Mouse (Mus musculus) testis, adult 2 months (tissue): ENCODE data around the gene Cntn2. TPM values are rescaled to one million over a fixed set of nuclear protein-coding genes. Genes with fewer than 3 reads are reported as not detected.

ENCODE experiments used
- H3K27ac ChIP-seq: fragments of 200-500 bp; 2 replicates; pipeline ENCODE4 v1.5.1; 2012; ENCODE audit warnings: low read depth, low read length; ENCODE audit not compliant: control insufficient read depth, insufficient read depth
- H3K27me3 ChIP-seq: fragments of 200-500 bp; 2 replicates; pipeline ENCODE4 v1.6.1; 2012; ENCODE audit warnings: mild to moderate bottlenecking, low read length, moderate library complexity; ENCODE audit not compliant: control insufficient read depth, insufficient read depth
- H3K36me3 ChIP-seq: fragments of 200-500 bp; 2 replicates; pipeline ENCODE4 v1.6.1; 2012; ENCODE audit warnings: mild to moderate bottlenecking, low read length; ENCODE audit not compliant: control insufficient read depth, insufficient read depth
- H3K4me1 ChIP-seq: fragments of 200-500 bp; 2 replicates; pipeline ENCODE4 v1.6.1; 2012; ENCODE audit warnings: low read length; ENCODE audit not compliant: control insufficient read depth, insufficient read depth
- H3K4me3 ChIP-seq: fragments of 200-500 bp; 2 replicates; pipeline ENCODE4 v1.5.1; 2012; ENCODE audit warnings: low read depth, mild to moderate bottlenecking, low read length, moderate library complexity, mixed read lengths; ENCODE audit not compliant: control insufficient read depth
- CTCF ChIP-seq: fragments of 200-500 bp; IDR thresholded peaks from 2 replicates; pipeline ENCODE4 v1.5.1; 2012; ENCODE audit warnings: low read depth, mild to moderate bottlenecking, inconsistent platforms, low read length, moderate library complexity; ENCODE audit not compliant: control insufficient read depth, insufficient read depth, insufficient replicate concordance
- POLR2A ChIP-seq: fragments of 200-500 bp; IDR thresholded peaks from 2 replicates; pipeline ENCODE4 v1.6.1; 2012; ENCODE audit warnings: low read depth, mild to moderate bottlenecking, inconsistent platforms, low read length, moderate library complexity; ENCODE audit not compliant: control insufficient read depth
- polyA plus RNA-seq: library from polyadenylated mRNA; depleted of rRNA; stranded (reverse); fragments of >200 nt; gene quantifications from 2 replicates; pipeline ENCODE4 v1.2.3, GENCODE M21; 2012

The Cntn2 gene
- polyA plus RNA-seq, 1 experiment = not detected

DNA sequence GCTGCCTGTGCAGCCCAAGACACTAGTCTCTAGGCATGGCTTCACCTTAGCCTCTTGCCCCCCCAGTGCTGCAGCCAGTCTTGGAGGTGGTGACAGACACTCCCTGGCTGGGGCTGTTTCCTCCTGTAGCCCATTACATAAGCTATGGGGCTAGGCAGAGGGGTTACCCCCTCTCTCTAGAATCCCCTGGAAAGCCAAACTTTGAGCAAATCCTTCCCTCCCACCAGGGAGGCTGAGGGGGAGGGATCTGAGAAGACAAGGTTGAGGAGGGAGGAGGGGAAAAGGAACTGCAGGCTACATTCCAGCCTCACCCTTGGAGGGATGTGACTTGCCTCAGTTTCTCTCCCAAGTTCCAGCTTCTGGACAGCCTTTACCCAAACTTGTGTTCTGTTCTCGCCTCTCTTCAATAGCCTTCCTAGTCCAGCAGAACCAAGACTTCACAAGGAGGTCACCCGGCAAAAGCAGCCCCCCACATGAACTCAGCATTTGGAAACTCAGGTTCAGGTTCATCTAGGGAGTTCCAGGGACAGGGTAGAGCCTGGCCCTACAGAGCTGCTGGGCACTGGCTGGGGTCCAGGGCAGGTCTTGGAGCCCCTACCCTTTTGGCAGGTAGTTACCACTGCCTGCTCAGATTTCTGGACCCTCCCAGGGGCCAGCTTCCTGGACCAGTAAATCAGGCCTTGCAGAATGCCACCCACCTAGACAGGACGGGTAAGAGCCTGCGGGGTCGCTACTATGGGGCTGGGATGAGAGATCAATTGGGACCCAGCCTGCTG, 1.0 kb downstream of the Cntn2 start:
- TF ChIP-seq CTCF (no peak), POLR2A (no peak)
- Histone ChIP-seq H3K4me3 (no peak overlapping the region), H3K27me3 (no peaks in the 10 kb centered on the region), H3K36me3 (no peaks in the 10 kb centered on the region), H3K4me1 (no peaks in the 10 kb centered on the region), H3K27ac (no peak overlapping the region)

DNA sequence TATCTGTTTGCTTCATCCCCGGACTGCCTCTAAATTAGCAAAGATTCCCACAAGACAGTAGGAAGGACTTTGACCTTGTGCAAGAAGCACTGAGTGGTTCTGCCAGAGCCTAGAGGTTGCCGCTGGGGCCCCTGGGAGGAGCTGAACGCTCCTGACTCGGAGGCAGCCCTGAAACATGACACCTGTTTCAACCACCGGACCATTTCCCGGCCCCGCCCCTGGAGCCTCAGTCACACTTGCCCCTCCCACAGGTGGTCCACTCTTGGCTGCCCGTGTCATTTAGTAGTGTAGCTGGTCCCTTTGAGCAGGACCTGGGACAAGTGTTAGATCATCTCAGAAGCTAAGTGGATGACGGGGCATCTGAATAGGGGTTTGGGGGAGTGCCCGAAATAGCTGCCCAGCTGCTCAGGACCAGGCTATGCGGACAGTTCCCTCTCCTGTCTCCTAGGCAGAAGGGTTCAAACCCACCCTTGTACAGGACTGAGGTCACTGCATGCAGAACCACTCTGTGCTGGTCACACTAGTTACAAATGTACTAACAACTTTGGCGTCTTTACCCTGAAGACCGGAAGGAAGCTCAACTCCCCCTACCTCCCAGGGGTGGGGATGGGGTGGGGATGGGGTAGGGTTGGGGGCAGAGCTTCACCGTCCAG, 1.8 kb downstream of the Cntn2 start:
- Histone ChIP-seq H3K27ac (no peak overlapping the region), H3K27me3 (no peaks in the 10 kb centered on the region), H3K4me1 (no peaks in the 10 kb centered on the region), H3K36me3 (no peaks in the 10 kb centered on the region), H3K4me3 (no peak overlapping the region)
- TF ChIP-seq POLR2A (no peak), CTCF (no peak)

DNA sequence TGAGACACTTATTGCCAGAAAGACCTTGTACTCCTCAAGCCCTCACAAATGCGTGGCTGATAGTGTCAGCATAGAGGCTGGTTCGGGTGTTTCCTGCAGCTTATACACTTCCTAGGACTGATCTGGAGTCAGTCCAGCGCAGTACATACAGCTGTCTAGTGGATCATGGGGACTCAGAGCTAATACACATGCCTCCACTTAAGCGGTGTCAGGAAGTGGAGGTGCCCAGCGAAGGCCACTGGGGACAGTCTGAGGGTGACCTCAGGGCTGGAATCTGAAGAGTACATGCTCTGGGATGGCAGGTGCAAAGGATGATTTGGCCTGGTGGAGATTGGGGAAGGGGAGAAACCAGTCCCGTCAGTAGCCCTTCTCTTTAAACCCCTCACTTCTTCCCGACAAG, 2.4 kb downstream of the Cntn2 start:
- H3K27me3 ChIP-seq = no peaks in the 10 kb centered on the region

DNA sequence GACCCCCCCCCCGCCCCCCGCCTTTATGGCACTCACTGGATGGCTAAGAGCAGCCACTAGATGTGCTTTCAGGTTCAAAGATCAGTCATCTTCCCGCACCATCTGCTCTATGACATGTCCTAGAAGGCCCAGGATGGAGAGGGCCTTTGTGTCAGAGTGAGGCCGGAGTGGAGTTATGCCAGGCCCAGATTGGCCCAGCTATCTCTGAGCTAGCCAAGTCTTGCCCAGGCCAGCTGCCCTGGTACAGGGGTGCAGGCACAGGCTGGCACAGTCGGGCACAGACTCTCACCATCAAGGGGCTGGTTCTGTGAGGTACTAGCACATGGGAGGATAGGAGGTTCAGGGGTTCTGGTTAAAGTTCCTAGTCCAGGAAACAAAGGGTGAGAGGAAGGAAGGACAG, 5.3 kb downstream of the Cntn2 start:
- Histone ChIP-seq H3K27ac (no peak overlapping the region), H3K36me3 (no peaks in the 10 kb centered on the region), H3K4me1 (no peaks in the 10 kb centered on the region), H3K4me3 (no peak overlapping the region), H3K27me3 (no peaks in the 10 kb centered on the region)
- TF ChIP-seq POLR2A (no peak), CTCF (no peak)

More for the DNA sequence above, 2.4 kb downstream of the Cntn2 start:
- no peak for TF ChIP-seq POLR2A
- no peak for TF ChIP-seq CTCF
- H3K4me1 ChIP-seq = no peaks in the 10 kb centered on the region
- no peak overlapping the region for H3K4me3 ChIP-seq
- no peak overlapping the region for H3K27ac ChIP-seq
- no peaks in the 10 kb centered on the region for H3K36me3 ChIP-seq

DNA sequence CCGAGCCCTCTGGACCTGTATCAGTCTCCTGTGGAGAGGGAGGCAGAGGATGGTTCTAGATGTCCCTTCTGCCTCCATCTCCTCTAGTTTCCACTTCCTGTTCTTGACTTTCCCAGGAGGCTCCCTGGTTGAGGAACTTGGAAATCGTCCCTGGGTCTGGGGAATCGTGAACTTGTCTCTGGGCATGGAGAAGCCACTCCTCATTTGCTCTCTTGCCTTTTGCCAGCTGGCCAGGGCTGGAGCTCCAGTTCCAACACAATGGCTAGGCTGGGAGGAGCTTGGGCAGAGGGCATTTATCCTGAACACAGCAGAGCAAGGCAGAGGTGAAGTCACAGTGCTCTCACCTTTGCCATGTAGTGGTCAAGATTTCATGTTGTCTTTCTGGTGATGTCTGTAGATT, 6.6 kb downstream of the Cntn2 start:
- TF ChIP-seq POLR2A (no peak), CTCF (no peak)
- no peak overlapping the region for H3K4me3 ChIP-seq
- no peaks in the 10 kb centered on the region for H3K36me3 ChIP-seq
- no peaks in the 10 kb centered on the region for H3K4me1 ChIP-seq
- H3K27ac ChIP-seq = no peak overlapping the region
- H3K27me3 ChIP-seq = no peaks in the 10 kb centered on the region

DNA sequence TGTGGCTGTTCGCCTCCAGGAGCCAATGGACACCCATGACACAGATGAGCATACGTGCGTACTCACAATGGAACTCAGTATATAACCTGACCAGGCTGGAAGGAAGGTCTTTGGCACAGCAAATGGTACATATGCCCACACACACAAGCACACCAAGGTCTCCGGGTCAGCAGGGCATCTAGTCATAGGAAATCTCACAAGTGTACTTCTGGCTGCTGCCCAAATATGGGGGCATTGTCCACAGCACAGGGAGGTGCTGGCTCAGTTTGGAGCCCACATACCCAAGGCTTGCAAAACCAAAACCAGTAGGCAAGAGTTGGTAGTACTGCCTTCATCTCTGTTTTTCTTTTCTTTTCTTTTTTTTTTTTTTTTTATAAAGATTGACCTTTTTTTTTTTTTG, 7.5 kb downstream of the Cntn2 start:
- no peak for TF ChIP-seq POLR2A
- TF ChIP-seq CTCF = no peak
- Histone ChIP-seq H3K27ac (no peak overlapping the region), H3K27me3 (no peaks in the 10 kb centered on the region), H3K4me1 (no peaks in the 10 kb centered on the region), H3K4me3 (no peak overlapping the region), H3K36me3 (no peaks in the 10 kb centered on the region)

DNA sequence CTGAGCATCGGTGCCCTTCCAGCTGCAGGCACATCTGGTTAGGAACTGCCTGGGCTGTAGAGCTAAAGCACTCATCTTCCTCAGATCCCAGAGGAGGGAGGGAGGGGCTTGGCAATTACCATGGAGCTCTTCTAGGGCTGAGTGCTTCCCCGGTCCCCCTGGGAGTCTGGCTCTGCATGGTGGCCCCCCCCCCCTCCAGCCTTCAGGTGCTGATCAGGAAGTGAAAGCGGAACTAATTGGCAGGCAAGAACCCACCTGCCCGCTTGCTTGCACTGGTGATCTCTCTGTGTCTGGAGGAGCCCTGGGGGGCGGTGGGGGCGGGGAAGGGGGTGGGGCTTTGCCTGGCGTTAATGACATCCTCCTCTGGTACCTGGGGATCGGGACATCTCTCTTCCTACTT, 9.2 kb downstream of the Cntn2 start:
- Histone ChIP-seq H3K27me3 (no peaks in the 10 kb centered on the region), H3K36me3 (no peaks in the 10 kb centered on the region), H3K4me1 (no peaks in the 10 kb centered on the region), H3K27ac (no peak overlapping the region), H3K4me3 (no peak overlapping the region)
- TF ChIP-seq POLR2A = no peak
- no peak for TF ChIP-seq CTCF
